Mouse (Mus musculus) mouse trophoblast stem cell (cell line): ENCODE measurements around the gene Pprc1.

Experiments
- in situ Hi-C, 2 experiments: fragments of 300-500 bp; cut with MseI, MboI; formaldehyde crosslinking; loops; 2 replicates in 1 of 2; 3 replicates in 1 of 2; pipeline ENCODE4 v1.15.1; 2025

Gene Pprc1

GRCm38 (mm10) chr19:46119458-46119857 lies 74.8 kb downstream of the Pprc1 start:
- in situ Hi-C loops, result no loop called here

GRCm38 (mm10) chr19:46120872-46121271 lies 76.2 kb downstream of the Pprc1 start:
- in situ Hi-C loops, result no loop called here
